Mouse (Mus musculus): ENCODE measurements at regions not wholly inside any gene's neighbourhood (a gene's known extent, or its start where the extent isn't known, plus 50 kb on each side); places are given as distances from the start of the nearest gene placed in this dataset.

DNA sequence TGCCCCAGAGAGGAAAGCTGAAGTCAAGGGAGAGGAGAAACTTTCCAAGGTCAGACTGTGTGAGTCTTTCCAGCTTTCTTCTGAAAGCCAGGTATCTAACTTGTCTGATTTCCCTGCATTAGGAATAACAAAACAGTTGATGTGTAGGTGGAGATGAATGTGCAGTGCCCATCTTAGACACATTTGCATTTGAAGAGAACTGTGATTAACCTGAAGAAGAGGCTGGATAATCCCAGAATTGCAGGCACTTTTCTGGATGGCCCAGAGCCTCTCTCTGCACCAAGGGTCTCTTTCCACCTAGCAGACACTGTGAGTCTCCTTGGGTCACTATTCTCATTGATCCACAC, 517.4 kb downstream of the Cdk5rap2 start:
- TF ChIP-seq CTCF (conservative IDR thresholded peaks at IDR 0.05; ENCODE audit: low read length) (no peak), POU5F1 (IDR thresholded peaks at IDR 0.05; ENCODE audit: borderline replicate concordance, low read length) (peak; percentile 90)

All from E14TG2a.4 (cell line).